Mouse (Mus musculus) spleen, postnatal 14 days (tissue): ENCODE measurements at regions not wholly inside any gene's neighbourhood (a gene's known extent, or its start where the extent isn't known, plus 50 kb on each side); places are given as distances from the start of the nearest gene placed in this dataset.

Experiments used
- DNase-seq, 2 experiments: peaks; one replicate each; pipeline ENCODE4 v3.0.0; 2021 to 2022; ENCODE audit warnings: low spot score in 2 of 2

GRCm38 (mm10) chr19:28732998-28733397 lies 53.1 kb upstream of the Glis3 start:
- DNase-seq, result no peak

DNA sequence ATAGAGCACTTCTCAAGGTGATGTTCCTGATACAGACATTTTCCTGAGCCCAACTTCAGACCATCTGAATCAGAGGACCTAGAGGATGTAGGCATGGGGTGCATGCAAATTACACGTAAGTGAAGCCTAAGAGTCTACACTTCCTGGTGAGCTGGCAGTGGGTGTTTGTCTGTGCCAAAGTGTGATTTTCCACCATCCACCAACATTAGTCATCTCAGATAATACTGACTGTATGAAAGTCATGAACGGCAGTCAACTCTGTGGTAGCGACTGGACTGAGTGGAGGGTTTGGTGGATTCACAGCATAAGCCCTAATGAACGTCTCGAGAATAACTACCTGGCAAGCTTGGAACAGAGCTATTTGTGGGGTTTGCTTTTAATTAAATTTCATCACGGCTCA lies 53.9 kb upstream of the Glis3 start:
- no peak for DNase-seq

DNA sequence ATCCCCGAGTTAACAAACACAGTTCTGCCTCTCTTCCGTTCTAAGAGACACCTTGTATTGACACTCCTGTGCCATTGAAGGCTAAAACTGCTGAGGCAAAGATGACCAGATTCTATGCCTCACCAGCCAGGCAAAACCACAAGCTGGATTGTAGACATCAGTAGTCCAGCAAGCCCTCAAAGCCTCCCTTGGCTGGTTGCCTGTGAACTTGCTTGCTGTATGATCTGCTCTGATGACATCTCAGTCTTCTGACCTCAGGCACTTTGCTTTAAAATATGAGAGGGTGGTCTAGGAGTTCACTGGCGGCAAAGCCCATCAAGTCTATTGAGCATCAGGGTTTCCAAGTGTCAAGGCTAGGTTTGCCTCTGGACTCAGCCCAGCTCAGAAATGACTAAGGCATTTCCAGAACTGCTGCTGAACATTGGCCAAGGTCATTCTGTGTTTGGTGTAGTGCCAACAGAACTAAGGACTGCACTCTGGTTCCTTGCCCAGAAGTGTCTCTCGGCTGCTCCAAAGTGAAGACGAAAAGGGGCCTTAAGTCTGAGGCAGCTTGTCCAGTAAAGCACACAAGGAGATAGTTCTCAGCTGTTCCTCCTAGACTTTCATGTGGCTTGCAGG lies 63.4 kb upstream of the Glis3 start:
- DNase-seq, result no peak

GRCm38 (mm10) chr19:28745105-28745504 lies 65.2 kb upstream of the Glis3 start:
- no peak for DNase-seq

GRCm38 (mm10) chr19:28745534-28745933 lies 65.7 kb upstream of the Glis3 start:
- DNase-seq, result no peak

DNA sequence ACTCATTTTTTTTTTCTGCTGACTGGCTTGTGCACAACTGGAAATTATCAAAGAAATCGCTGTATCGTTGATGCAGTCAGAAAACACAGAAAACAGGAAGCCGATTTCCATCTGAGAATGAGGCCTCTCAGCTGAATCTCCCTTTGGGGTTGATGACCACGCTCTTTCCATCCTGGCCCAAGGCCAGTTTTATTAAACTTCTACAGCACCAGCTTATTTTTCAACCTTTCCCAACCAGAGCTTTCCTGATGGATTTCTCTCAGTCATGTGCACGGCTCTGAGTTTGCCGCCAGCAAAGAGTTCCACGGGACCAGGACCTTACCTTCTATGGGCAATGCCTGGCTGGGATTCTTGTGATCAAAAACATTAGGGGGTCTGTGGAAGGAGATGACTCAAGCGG lies 71.2 kb upstream of the Glis3 start:
- DNase-seq, result no peak

DNA sequence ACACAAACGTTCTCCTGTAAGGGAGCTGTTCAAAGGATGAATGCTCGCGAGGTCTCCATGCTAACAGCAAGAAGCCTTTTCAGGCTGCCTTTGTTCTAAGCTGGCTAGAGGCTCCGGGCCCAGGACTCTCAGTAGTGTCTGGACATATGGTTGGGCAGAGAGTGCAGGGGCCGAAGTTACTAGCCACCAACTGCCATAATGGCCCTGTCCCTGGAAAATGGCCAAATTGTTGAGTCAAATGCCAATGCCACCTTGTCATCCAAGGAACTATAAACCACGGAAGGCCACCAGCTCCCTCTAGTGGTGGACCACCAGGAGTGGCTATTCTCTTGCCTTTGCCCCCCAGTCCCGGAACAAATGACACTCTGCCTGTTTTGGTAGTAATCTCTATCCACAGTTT lies 76.0 kb upstream of the Slc1a1 start:
- DNase-seq, result peak in 1 of 2 experiments; percentile 21

- DNase-seq, result no peak
Measured at GRCm38 (mm10) chr19:28764795-28765360, 70.0 kb upstream of the Slc1a1 start.

DNA sequence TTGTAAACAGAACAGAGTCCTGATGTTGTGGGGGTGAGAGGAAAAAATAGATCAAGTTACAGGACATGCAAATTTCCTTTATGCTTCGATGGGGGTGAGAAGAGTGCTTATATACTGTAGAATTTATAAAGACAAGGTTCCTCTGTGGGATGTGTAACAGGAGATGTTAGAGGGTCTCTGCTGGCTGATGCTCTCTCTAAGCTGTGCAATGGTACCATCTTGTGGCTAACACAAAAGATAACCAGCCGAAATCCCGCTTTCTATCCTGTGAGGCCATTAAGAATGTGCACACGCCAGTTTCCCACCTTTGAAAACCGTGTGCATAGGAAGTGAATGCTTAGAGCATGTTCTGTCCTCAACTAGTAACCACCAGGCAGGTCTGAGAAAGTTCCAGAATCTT lies 66.6 kb upstream of the Slc1a1 start:
- DNase-seq, result no peak

DNA sequence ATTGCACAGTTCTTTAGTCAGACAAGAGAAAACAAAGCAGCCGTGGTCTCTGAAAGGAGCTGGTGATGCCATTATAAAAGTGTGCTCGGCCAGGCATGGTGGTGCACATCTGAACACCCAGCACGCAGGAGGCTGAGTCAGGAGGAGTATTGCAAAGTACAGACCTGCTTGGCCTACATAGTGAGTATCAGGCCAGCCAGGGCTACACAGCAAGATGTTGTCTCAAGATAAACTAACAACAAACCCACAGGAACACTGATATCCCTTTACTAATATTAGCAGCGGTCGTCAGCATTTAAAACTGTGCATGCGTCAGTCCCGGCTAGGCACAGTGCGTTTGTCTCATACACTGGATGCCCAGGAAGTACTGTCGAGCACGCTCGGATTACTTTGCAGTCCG lies 64.4 kb upstream of the Slc1a1 start:
- DNase-seq, result no peak

GRCm38 (mm10) chr19:28771836-28772235 lies 63.0 kb upstream of the Slc1a1 start:
- DNase-seq, result no peak

GRCm38 (mm10) chr19:28772840-28773570 lies 61.8 kb upstream of the Slc1a1 start:
- peak in 1 of 2 experiments; percentile 13 for DNase-seq

DNA sequence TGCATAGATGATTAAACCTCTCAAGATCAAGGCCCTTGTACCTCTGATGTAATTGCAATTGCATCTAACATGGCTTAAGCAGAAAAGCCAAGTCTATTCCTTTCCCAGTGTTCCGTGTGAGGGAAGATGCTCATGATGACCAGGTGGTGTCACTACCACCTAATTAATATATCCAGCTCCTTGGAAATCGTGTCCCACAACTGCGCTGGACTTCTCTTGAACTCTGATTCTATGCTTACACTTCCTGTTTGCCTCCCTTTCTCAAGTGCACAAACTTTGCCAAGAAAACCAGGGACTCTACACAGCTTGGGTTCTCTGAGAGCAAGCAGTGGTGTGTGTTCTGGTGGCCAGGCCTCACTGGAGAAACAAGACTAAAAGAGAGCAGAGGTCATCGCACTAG lies 58.0 kb upstream of the Slc1a1 start:
- DNase-seq, result no peak

DNA sequence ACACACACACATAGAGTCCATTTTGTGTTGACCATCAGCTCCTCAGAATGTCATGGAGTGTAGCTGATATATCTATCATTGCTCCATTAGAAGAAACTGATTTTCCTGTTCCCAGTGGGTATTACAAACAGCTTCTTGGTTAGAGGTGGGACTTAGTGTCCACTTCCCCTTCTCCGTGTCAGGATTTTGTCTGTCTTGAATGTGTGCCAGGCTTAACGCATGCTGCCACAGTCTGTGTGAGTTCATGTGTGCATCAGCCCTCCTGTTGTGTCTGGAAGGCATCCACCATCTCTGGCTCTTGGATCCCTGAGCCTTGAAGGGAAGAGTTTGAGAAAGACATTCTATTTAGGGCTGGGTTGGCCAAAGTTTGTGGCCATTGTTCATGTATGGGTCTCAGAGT lies 57.2 kb upstream of the Slc1a1 start:
- DNase-seq, result no peak

DNA sequence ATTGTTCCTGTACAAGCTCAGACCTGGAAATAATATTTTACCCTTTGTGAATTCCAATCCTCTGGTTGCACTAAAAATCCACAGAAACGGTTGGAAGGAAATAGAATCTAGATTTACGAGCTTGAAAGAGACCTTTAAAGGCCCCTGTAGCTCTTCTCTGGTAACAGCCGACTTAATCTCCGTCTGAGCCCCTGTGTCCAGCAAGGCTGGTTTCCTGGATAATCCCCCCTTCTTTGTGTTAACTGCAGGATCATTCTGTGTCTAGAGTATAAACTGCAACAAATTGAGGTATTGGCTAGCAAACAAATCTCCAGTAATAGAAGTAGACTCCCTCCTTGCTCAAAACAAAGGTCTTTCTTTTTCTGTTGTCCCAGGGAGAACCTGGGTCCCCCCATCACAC lies 56.5 kb upstream of the Slc1a1 start:
- DNase-seq, result no peak

GRCm38 (mm10) chr19:28781971-28782370 lies 52.9 kb upstream of the Slc1a1 start:
- no peak for DNase-seq
